Mouse (Mus musculus): ENCODE data around the gene Lrcol1. TPM values are rescaled to one million over a fixed set of nuclear protein-coding genes. Genes with fewer than 3 reads are reported as not detected.

Lrcol1 gene
- polyA plus RNA-seq (2012; ENCODE audit: insufficient read depth, insufficient read length, missing spikeins), result not detected in 2 replicates

DNA sequence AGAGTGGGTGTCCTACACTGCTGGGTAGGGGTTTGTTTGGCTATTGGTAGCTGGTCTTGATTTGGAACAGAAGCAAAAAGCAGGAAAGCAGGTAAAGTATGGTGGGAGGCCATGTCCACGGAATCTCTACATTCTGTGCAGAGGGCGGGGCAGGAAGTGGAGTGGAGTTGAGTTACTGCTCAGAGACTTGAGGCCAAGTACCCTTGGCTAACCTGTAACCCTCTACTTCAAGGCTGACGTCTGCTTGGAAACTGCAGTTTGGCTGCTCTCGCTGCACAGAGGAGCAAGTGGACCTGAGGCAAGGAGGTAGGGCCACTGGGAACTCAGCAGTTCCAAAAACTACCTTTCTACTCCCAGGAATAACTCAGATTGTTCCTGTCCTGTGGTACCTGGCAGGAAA, at the start of gene Lrcol1:
Gene Lrcol1 (plus strand): TSS at position 207 of the 400 bp plus-strand sequence.
- no peak within 1 kb of the TSS for H3K27ac ChIP-seq (replicated peaks; ENCODE audit: low read depth, low read length)
- H3K4me1 ChIP-seq (ENCODE audit: control insufficient read depth, insufficient read depth, insufficient read length, low read length), result no peaks in the 10 kb centered on the region
- no peak within 1 kb of the TSS for H3K4me3 ChIP-seq (ENCODE audit: insufficient read depth, low read depth, low read length)

DNA sequence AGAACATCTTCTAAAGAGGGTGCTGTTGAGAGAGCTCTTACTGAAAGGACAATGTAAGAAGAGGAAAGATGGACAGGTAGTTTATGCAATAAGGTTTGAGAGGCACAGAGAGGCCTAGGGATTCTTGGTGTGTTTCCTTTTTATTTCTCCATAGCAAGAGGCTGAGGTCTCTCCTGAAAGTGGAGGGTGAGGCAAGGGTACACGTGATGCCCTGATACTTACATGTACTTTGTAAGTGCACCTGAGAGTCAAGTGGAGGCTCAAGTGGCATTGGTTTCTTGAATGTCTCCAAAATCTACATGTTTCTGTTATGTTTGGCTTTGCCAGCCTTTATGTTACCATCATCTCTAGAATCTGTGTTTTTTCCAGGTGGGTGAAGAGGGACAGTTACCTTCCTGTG, 47.9 kb upstream of the Lrcol1 start:
- Histone ChIP-seq H3K27ac (replicated peaks; ENCODE audit: low read depth, low read length) (no peak overlapping the region), H3K4me1 (ENCODE audit: control insufficient read depth, insufficient read depth, insufficient read length, low read length) (no peaks in the 10 kb centered on the region), H3K4me3 (ENCODE audit: insufficient read depth, low read depth, low read length) (no peak overlapping the region)

DNA sequence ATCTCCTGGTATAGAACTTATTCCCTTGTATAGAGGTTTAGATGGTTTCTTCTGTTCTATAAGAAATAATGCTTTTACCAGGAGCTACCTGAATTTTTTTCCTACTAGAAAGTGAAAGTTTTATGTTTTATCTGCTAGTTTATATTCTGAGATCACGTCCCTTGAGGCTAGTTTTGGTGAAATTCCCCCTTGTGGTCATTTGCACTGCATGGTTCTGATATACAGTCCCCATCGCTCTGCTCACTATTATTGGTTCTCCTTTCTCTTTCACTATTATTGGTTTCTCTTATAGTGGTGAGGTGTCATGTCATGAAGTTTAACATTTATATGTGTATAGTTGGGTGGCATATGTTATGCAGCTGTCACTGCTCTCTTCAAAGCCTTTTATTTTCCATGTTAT, 43.9 kb upstream of the Lrcol1 start:
- no peaks in the 10 kb centered on the region for H3K4me1 ChIP-seq (ENCODE audit: control insufficient read depth, insufficient read depth, insufficient read length, low read length)
- no peak overlapping the region for H3K4me3 ChIP-seq (ENCODE audit: insufficient read depth, low read depth, low read length)

DNA sequence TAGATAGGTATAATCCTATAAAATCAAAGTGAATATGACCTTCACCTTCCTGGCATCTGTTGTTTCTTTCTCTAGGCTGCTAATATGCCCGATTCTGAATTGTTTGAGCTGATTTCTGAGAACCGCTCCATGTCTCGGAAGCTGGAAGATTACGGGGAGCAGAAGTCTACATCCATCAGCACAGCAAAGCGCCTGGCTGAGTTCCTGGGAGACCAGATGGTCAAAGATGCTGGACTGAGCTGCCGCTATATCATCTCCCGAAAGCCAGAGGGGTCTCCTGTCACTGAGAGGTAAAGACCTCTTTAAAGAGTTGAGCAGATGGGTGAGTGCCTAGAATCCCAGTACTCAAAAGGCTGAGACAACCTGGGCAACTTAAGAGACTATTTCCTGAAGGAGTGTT, 35.7 kb upstream of the Lrcol1 start:
- no peaks in the 10 kb centered on the region for H3K4me1 ChIP-seq (ENCODE audit: control insufficient read depth, insufficient read depth, insufficient read length, low read length)
- no peak overlapping the region for H3K4me3 ChIP-seq (ENCODE audit: insufficient read depth, low read depth, low read length)
- H3K27ac ChIP-seq (replicated peaks; ENCODE audit: low read depth, low read length), result no peak overlapping the region

More for the DNA sequence above, 43.9 kb upstream of the Lrcol1 start:
- no peak overlapping the region for H3K27ac ChIP-seq (replicated peaks; ENCODE audit: low read depth, low read length)

DNA sequence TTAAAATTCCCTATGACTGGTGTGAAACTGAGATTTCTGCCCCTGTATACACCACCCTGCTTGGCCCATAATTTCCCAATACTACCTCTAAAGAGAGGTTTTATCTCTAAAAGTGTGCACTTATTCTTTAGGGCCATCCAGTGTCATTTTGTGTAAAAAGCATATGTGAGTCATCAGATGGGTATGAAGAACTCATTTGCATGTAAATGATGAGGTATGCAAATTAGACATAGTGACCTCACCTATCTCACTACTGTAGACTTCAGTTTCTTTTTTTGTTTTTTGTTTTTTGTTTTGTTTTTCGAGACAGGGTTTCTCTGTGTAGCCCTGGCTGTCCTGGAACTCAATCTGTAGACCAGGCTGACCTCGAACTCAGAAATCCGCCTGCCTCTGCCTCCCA, 31.4 kb upstream of the Lrcol1 start:
- Histone ChIP-seq H3K4me1 (ENCODE audit: control insufficient read depth, insufficient read depth, insufficient read length, low read length) (no peaks in the 10 kb centered on the region), H3K4me3 (ENCODE audit: insufficient read depth, low read depth, low read length) (no peak overlapping the region), H3K27ac (replicated peaks; ENCODE audit: low read depth, low read length) (no peak overlapping the region)

DNA sequence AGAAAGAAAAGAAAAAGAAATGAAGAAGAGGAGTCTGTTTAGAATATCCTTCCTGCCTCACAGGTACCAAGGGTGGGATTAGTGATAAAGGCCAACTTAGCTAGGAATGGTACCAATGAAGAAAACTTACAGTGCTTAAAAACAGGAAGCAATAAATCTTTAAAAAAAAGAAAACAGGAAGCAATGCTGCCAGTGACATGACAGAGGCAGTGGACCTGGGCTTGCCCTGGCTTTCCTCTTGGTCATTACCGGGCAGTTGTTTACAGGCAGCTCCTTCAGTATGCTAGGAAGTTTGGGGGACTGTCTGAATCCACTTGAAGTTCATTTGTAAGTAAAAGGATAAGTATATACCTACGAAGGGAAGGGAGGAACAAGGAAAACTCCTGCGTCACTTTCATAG, 14.0 kb upstream of the Lrcol1 start:
- no peak overlapping the region for H3K27ac ChIP-seq (replicated peaks; ENCODE audit: low read depth, low read length)
- H3K4me1 ChIP-seq (ENCODE audit: control insufficient read depth, insufficient read depth, insufficient read length, low read length), result no peaks in the 10 kb centered on the region
- H3K4me3 ChIP-seq (ENCODE audit: insufficient read depth, low read depth, low read length), result no peak overlapping the region

DNA sequence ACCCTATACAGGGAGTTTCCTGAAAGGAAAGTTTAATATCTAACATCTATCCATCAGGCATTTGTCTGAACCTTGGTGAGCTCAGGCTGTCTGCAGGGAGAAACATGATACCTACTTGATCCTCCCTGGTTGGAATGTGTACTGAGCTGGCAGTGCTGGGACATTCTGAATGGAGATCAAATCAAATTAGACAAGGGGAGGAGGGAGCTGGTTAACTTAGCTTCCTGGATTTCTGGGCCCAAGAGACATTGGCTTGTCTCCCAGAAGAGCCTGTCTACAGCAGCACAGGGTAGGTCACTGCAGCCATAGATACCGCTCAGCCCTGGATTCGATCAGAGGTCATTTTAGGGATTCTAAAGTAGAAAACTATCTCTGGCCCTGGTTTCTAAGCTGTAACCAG, 5.7 kb upstream of the Lrcol1 start:
- no peak overlapping the region for H3K27ac ChIP-seq (replicated peaks; ENCODE audit: low read depth, low read length)

DNA sequence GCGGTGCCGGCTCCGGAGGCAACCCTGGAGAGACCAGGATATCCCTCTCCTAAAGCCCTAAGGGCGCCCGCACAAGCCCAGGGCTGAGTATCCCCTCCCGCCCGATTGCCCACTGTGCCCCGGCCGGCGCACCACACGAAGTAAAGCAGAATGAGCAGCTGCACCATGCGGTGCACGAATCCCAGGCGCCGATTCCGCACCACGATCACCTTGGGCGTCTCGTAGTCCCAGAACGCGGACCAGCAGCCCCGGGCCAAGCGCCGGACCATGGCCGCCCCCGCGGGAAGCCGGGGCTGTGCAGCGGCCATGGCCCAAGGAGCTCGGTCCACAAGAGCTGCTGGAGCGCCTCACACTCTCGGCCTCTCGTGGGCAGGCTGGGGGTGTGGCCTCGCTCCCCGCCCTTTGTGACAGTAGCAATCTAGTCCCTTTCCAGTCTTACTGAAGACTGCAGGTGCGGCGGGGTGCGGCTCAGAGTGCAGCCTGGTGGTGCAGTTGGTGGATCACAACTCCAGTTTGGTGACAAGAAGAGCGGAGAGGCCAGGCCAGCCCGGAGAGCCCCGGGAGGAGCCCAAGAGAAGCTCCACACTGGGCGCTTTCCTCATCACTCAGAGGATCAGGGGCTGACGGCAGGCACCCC, 1.8 kb upstream of the Lrcol1 start, which contains the start of gene P2rx2:
Gene P2rx2 (minus strand): TSS at position 565 of the 637 bp plus-strand sequence.
- peak within 1 kb of the TSS; percentile 46 for H3K4me3 ChIP-seq (ENCODE audit: insufficient read depth, low read depth, low read length)
- no peak within 1 kb of the TSS for H3K27ac ChIP-seq (replicated peaks; ENCODE audit: low read depth, low read length)
- H3K4me1 ChIP-seq (ENCODE audit: control insufficient read depth, insufficient read depth, insufficient read length, low read length), result no peaks in the 10 kb centered on the region

More for the DNA sequence above, 5.7 kb upstream of the Lrcol1 start:
- Histone ChIP-seq H3K4me1 (ENCODE audit: control insufficient read depth, insufficient read depth, insufficient read length, low read length) (no peaks in the 10 kb centered on the region), H3K4me3 (ENCODE audit: insufficient read depth, low read depth, low read length) (no peak overlapping the region)

DNA sequence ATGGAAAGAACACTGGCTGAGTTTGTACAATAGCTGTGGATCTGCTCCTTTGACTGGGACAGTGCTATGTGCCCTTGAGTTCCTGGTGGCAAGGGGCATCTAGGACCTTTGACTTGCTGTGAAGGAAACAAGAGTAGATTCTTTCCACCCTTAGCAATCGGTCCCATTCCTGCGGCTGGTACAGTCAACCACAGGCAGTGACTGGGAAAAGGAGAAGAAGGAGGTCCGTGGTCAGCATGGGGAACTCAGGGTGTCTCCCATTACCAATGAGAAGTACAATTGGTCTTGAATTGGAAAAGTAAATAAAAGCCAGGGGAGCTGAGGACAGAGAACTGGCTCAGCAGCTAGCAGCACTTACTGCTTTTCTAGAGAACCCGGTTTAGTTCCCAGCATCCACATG, 1.0 kb downstream of the Lrcol1 start:
- H3K4me1 ChIP-seq (ENCODE audit: control insufficient read depth, insufficient read depth, insufficient read length, low read length), result no peaks in the 10 kb centered on the region
- H3K4me3 ChIP-seq (ENCODE audit: insufficient read depth, low read depth, low read length), result no peak overlapping the region

DNA sequence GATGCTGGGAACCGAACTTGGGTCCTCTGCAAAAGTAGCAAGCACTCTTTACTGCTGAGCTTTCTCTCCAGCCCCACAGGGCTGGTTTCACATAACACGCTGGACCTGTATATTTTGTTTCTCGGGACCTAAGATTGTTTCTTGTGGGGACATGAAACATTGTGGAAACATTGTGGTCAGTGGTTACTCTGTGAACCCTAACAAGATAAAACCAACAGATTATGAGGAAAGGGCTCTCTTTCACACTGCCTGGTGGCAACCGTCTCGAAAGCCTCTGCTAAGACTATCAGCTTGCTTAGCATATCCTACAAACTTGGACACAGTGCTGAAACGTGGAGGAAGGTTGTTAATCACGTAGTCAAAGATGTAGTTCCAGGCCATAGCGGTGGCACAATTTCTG, 2.5 kb downstream of the Lrcol1 start:
- Histone ChIP-seq H3K4me3 (ENCODE audit: insufficient read depth, low read depth, low read length) (no peak overlapping the region), H3K4me1 (ENCODE audit: control insufficient read depth, insufficient read depth, insufficient read length, low read length) (no peaks in the 10 kb centered on the region), H3K27ac (replicated peaks; ENCODE audit: low read depth, low read length) (no peak overlapping the region)

More for the DNA sequence above, 1.0 kb downstream of the Lrcol1 start:
- H3K27ac ChIP-seq (replicated peaks; ENCODE audit: low read depth, low read length), result no peak overlapping the region

DNA sequence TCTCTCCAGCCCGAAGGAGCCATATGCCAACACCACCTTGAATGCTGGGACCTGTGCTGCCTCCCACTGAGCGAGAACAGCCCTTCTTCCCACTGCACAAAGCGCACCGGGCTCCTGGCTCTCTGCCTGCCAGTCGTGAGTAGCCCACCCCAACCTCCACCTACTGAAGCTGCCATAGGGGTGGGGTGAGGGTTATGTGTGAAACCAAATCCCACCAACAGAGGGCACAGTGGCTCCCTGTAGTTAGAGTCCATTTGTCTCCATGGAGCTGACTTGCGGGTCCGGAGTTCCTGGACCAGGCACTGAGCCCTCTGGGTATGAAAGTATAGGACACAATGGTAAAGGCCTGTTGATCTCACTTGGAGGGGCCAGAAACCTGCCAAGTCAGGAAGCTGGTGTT, 10.2 kb downstream of the Lrcol1 start:
- H3K4me3 ChIP-seq (ENCODE audit: insufficient read depth, low read depth, low read length), result no peak overlapping the region
- no peak overlapping the region for H3K27ac ChIP-seq (replicated peaks; ENCODE audit: low read depth, low read length)
- no peaks in the 10 kb centered on the region for H3K4me1 ChIP-seq (ENCODE audit: control insufficient read depth, insufficient read depth, insufficient read length, low read length)

DNA sequence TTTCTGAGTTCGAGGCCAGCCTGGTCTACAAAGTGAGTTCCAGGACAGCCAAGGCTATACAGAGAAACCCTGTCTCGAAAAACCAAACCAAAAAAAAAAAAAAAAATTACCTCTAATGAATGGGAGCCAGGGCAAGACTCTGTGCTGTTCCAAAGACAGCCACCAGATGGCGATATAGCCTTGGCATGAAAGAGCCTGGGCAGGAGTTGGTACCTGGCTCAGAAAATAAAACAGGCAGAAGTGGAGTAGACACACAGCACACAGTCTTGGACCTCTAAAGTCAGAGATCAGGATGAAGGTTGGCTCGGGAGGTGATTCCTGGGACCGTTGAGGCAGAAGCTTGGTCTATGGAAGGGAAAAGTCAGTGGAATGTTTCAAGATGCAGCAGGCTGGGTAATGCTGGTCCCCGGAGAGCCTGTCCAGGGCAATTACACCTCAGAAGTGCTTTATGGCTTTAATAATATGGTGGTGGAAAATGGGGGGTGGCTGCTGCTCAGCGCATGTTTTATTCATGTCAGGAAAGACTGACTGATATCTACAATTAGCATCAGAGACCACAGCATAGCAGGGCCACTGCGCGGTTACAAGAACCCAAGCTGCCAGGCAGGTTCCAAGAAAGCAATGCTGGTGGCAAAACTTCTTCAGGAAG, 13.1 kb downstream of the Lrcol1 start:
- no peak overlapping the region for H3K27ac ChIP-seq (replicated peaks; ENCODE audit: low read depth, low read length)
- H3K4me1 ChIP-seq (ENCODE audit: control insufficient read depth, insufficient read depth, insufficient read length, low read length), result no peaks in the 10 kb centered on the region
- no peak overlapping the region for H3K4me3 ChIP-seq (ENCODE audit: insufficient read depth, low read depth, low read length)

DNA sequence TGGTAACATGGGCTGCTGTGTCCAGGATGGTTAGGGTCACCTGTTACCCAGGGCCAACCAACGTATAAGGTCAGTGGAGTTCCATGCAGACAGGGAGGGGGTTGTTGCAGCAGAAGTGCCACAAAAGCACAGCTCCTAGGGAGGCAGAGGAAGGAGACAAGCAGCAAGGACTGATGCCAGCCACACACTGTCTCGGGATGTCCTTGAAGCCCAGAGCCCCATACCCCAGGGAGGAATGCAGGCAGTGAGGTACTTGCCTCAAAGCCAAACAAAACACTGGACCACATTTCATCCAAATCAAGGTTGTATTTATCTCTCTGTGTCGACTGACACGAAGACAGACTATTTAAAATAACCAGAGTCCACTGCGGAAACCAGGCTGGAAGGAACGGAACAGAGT, 16.9 kb downstream of the Lrcol1 start:
- no peaks in the 10 kb centered on the region; the same call in 1 of the 2 replicates for H3K4me1 ChIP-seq (ENCODE audit: control insufficient read depth, insufficient read depth, insufficient read length, low read length)
- H3K4me3 ChIP-seq (ENCODE audit: insufficient read depth, low read depth, low read length), result no peak overlapping the region
- no peak overlapping the region for H3K27ac ChIP-seq (replicated peaks; ENCODE audit: low read depth, low read length)

DNA sequence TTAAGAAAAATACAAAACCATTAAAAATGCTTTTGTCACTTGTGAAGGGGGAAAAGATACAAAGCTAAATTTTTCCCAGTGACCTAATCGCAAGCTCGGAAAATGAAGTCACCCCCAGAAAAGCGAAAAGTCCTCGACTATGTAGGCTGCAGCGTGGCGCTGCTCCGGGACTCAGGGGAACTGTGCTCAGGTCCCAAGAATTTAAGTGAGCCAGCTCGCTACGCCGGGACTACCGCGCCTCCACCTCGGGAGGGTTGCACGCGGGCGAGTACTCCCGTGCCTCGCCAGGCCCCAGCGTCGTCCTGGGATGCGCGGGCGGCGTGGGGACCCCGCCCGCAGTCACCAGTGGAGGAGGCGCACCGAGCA, 18.3 kb downstream of the Lrcol1 start:
- Histone ChIP-seq H3K4me1 (ENCODE audit: control insufficient read depth, insufficient read depth, insufficient read length, low read length) (no peaks in the 10 kb centered on the region; the same call in 1 of the 2 replicates), H3K27ac (replicated peaks; ENCODE audit: low read depth, low read length) (no peak overlapping the region), H3K4me3 (ENCODE audit: insufficient read depth, low read depth, low read length) (peak overlapping the region; percentile 49)

DNA sequence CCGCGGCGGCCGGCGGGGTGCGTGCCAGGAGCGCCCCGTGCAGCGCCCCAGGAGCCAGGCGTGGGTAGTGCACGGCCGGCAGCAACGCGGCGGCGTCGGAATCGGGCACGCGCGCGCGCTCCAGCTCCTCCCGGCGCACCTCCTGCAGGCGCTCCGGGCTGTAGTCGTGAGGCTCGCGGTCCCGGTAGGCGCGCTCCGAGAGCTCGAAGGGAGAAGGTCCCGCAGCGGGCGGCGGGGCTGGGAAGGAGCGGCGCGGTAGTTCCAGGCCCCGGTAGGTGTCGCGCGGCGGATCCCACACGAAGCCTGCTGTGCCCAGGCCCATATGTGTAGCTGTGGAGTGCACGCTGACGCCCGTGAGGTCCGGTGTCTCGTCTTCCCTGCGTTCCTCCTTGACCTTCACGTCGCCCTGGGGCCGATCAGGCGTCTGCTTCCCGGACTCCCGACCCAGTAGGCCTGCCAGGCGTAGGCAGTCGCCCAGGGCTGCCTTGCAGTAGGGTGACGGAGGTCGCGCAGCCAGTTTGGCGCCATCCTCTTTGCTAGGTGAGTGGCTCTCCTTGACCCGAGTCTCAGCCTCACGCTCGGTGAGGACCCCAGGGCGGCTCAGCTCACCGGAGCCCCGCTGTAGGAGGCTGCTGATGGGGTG, 18.8 kb downstream of the Lrcol1 start:
- Histone ChIP-seq H3K4me1 (ENCODE audit: control insufficient read depth, insufficient read depth, insufficient read length, low read length) (no peaks in the 10 kb centered on the region; the same call in 1 of the 2 replicates), H3K27ac (replicated peaks; ENCODE audit: low read depth, low read length) (0 out of 2 replicates have a peak overlapping the region, but pooled peaks have one; percentile 45), H3K4me3 (ENCODE audit: insufficient read depth, low read depth, low read length) (peak overlapping the region; percentile 49)
